Mouse (Mus musculus): ENCODE measurements around the gene Ptpru. TPM values are rescaled to one million over a fixed set of nuclear protein-coding genes. Genes with fewer than 3 reads are reported as not detected.

Gene Ptpru
- polyA plus RNA-seq, 1 experiment: 1.2 TPM

DNA sequence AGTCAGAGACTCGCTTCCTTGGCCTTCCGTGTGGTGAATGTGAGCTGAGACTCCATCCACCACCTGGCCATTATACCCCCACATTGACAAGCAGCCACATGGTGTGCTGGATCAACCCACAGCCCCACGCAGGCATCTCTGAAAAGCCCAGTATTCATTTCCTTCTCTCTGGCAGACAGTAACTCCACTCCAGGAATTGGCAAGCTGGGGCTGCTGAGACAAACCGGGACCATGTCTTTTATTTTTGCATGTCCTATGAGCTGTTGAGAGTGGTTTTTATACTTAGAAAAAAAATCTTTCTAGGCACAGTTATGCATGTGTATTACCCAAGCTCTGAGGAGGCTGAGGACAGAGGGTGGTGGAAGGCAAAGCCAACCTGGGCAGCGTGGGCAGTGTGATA, 118.9 kb downstream of the Ptpru start:
- no peaks in the 10 kb centered on the region for H3K4me1 ChIP-seq (ENCODE audit: control insufficient read depth, insufficient read depth, insufficient read length)
- 77% methylated on average over 5 of the region's 5 CpGs for WGBS
- TF ChIP-seq CTCF (IDR thresholded peaks at IDR 0.05; ENCODE audit: extremely low read depth, insufficient read depth, insufficient read length, insufficient replicate concordance): no peak
- no peak for TF ChIP-seq POLR2A (IDR thresholded peaks at IDR 0.05; ENCODE audit: low read depth, low read length)
- H3K36me3 ChIP-seq (ENCODE audit: control insufficient read depth, insufficient read depth, low read length): no peaks in the 10 kb centered on the region
- no peak overlapping the region for H3K27ac ChIP-seq (ENCODE audit: insufficient read depth, low read length)
- no peaks in the 10 kb centered on the region for H3K27me3 ChIP-seq (ENCODE audit: control insufficient read depth, insufficient read depth, low read length)
- no peak overlapping the region for H3K4me3 ChIP-seq (ENCODE audit: extremely low read depth, insufficient read depth, insufficient read length)
- DNase-seq (ENCODE audit: low read depth in 1 of 2, low spot score in 2 of 2): no peak

Other genes with a start within 250 kb of the Ptpru start
- gene Mecr, start 5.2 kb upstream of the Ptpru start, polyA plus RNA-seq (2012; rRNA removed): 15.0 and 18.6 TPM in 2 replicates
- gene Srsf4, start 35.3 kb upstream of the Ptpru start, polyA plus RNA-seq (2012; rRNA removed): 28.8 and 31.9 TPM in 2 replicates
- 11.4 and 17.3 TPM in 2 replicates for gene Tmem200b, start 83.5 kb upstream of the Ptpru start, polyA plus RNA-seq (2012; rRNA removed)
- gene Gm10300, start 236.4 kb upstream of the Ptpru start, polyA plus RNA-seq (2012; rRNA removed): 0.11 and 0.19 TPM in 2 replicates
- gene Epb41, start 237.0 kb upstream of the Ptpru start, polyA plus RNA-seq (2012; rRNA removed): 66.5 and 94.1 TPM in 2 replicates